Mouse (Mus musculus) limb, embryonic 14.5 days (tissue): ENCODE data around the gene Dgkh. TPM values are rescaled to one million over a fixed set of nuclear protein-coding genes. Genes with fewer than 3 reads are reported as not detected.

Experiments
- ATAC-seq: fragments of 200-750 bp; cut with Nextera tagmentation; 2 replicates; pipeline ENCODE4 v1.8.0; 2017; ENCODE audit warnings: low read depth, moderate number of reproducible peaks, moderate TSS enrichment; ENCODE audit not compliant: low FRiP score
- DNase-seq: peaks from one replicate; pipeline ENCODE4 v3.0.0-alpha.2; 2015; ENCODE audit warnings: low spot score
- H3K27ac ChIP-seq: fragments of 300-500 bp; sonication (generic); replicated peaks from 2 replicates; pipeline ENCODE4 v1.5.1; 2014; ENCODE audit warnings: low read depth, mild to moderate bottlenecking, low read length, moderate library complexity, mixed read lengths
- H3K27me3 ChIP-seq: fragments of 300-500 bp; sonication (generic); 2 replicates; pipeline ENCODE4 v1.6.1; 2014; ENCODE audit warnings: low read length, mixed read lengths; ENCODE audit not compliant: control insufficient read depth, insufficient read depth
- H3K36me3 ChIP-seq: fragments of 300-500 bp; sonication (generic); 2 replicates; pipeline ENCODE4 v1.6.1; 2014; ENCODE audit warnings: mild to moderate bottlenecking, low read length, moderate library complexity, mixed read lengths; ENCODE audit not compliant: control insufficient read depth, insufficient read depth
- H3K4me1 ChIP-seq: fragments of 300-500 bp; sonication (generic); 2 replicates; pipeline ENCODE4 v1.6.1; 2014; ENCODE audit warnings: antibody characterized with exemption, low read length, mixed read lengths; ENCODE audit not compliant: control insufficient read depth, insufficient read depth
- H3K4me2 ChIP-seq: fragments of 300-500 bp; sonication (generic); replicated peaks from 2 replicates; pipeline ENCODE4 v1.6.1; 2014; ENCODE audit warnings: low read depth, mild to moderate bottlenecking, low read length, moderate library complexity; ENCODE audit not compliant: severe bottlenecking
- H3K4me3 ChIP-seq: fragments of 300-500 bp; sonication (generic); replicated peaks from 2 replicates; pipeline ENCODE4 v1.5.1; 2014; ENCODE audit warnings: low read length
- H3K9ac ChIP-seq: fragments of 300-500 bp; sonication (generic); 2 replicates; pipeline ENCODE4 v1.6.1; 2014; ENCODE audit warnings: mild to moderate bottlenecking, low read depth, low read length, moderate library complexity; ENCODE audit not compliant: severe bottlenecking
- H3K9me3 ChIP-seq: fragments of 300-500 bp; sonication (generic); 2 replicates; pipeline ENCODE4 v1.6.1; 2016; ENCODE audit warnings: low read length; ENCODE audit not compliant: control insufficient read depth
- POLR2A ChIP-seq: fragments of 200-500 bp; IDR thresholded peaks from 2 replicates; pipeline ENCODE4 v1.8.0; 2012; ENCODE audit warnings: inconsistent platforms, mild to moderate bottlenecking, moderate library complexity, borderline replicate concordance; ENCODE audit not compliant: insufficient read depth, insufficient read length; ENCODE audit errors: extremely low read depth
- WGBS: fragments of 180-500 bp; shearing (Covaris S2); extraction: QIAGEN DNeasy Blood & Tissue Kit; methylation state at CpG from one replicate; pipeline ENCODE4 v1.1.7; 2014; 5-methylcytosine and 5-hydroxymethylcytosine counted together
- polyA plus RNA-seq, 2 experiments: library from polyadenylated mRNA; depleted of rRNA in 1 of 2; stranded (reverse) in 1 of 2; unstranded in 1 of 2; fragments of >200 nt; fragmentation: Nextera tagmentation in 1 of 2; extraction: Ambion mirVana in 1 of 2; gene quantifications; 2 replicates each; pipeline versions ENCODE4 v1.2.1 to v1.2.3; 2012 to 2014

Gene Dgkh
- polyA plus RNA-seq, 2 experiments, result 2.1 to 2.2 TPM

GRCm38 (mm10) chr14:78667763-78668162 lies 64.8 kb downstream of the Dgkh start:
- no peak overlapping the region for H3K4me3 ChIP-seq
- 62% methylated on average over 5 of the region's 5 CpGs for WGBS
- no peaks in the 10 kb centered on the region for H3K4me1 ChIP-seq
- no peaks in the 10 kb centered on the region for H3K27me3 ChIP-seq
- no peak for ATAC-seq
- DNase-seq, result no peak
- H3K4me2 ChIP-seq, result no peak overlapping the region
- H3K27ac ChIP-seq, result no peak overlapping the region
- H3K9me3 ChIP-seq, result no peaks in the 10 kb centered on the region
- no peaks in the 10 kb centered on the region for H3K36me3 ChIP-seq
- H3K9ac ChIP-seq, result no peak overlapping the region
- TF ChIP-seq POLR2A, result no peak

GRCm38 (mm10) chr14:78662641-78663040 lies 69.9 kb downstream of the Dgkh start:
- WGBS, result 84% methylated on average over 5 of the region's 5 CpGs
- peaks cover 7% of the 10 kb centered on the region; the same call in 1 of the 2 replicates for H3K9me3 ChIP-seq
- H3K4me1 ChIP-seq, result no peaks in the 10 kb centered on the region
- no peak overlapping the region for H3K27ac ChIP-seq
- H3K9ac ChIP-seq, result no peak overlapping the region
- TF ChIP-seq POLR2A, result no peak
- H3K4me3 ChIP-seq, result no peak overlapping the region
- no peaks in the 10 kb centered on the region for H3K36me3 ChIP-seq
- ATAC-seq (no peak), DNase-seq (no peak)
- H3K27me3 ChIP-seq, result no peaks in the 10 kb centered on the region
- H3K4me2 ChIP-seq, result no peak overlapping the region

GRCm38 (mm10) chr14:78661462-78661861 lies 71.1 kb downstream of the Dgkh start:
- no peak for DNase-seq
- whole genome bisulfite sequencing, result 96% methylated on average over 14 of the region's 14 CpGs

DNA sequence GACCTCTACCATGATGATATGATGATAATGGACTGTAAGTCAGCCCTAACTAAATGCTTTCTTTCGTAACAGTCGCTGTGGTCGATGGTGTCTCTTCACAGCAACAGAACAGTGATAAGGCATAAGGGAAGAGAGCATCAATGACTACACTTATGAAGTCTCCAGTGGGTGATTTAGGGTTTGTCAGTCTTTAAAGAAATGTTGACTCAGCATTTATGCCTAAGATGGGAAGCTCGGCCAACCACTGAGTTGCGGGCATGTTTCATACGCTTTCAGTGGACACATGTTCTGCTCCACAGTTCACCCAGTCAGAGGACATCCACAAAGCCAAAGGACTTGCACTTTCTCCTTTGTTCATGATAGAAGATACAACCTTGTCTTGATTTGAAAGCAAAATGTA lies 73.9 kb downstream of the Dgkh start:
- 97% methylated on average over 6 of the region's 6 CpGs for WGBS
- Histone ChIP-seq H3K9ac (no peak overlapping the region), H3K4me3 (no peak overlapping the region), H3K4me2 (no peak overlapping the region), H3K9me3 (peaks cover 7% of the 10 kb centered on the region; the same call in 1 of the 2 replicates), H3K27ac (no peak overlapping the region), H3K27me3 (no peaks in the 10 kb centered on the region), H3K36me3 (no peaks in the 10 kb centered on the region), H3K4me1 (peaks cover 10% of the 10 kb centered on the region)
- DNase-seq, result no peak
- no peak for ATAC-seq
- no peak for TF ChIP-seq POLR2A

More at GRCm38 (mm10) chr14:78661462-78661861, 71.1 kb downstream of the Dgkh start:
- peaks cover 7% of the 10 kb centered on the region; the same call in 1 of the 2 replicates for H3K9me3 ChIP-seq
- no peak for ATAC-seq
- no peaks in the 10 kb centered on the region for H3K27me3 ChIP-seq
- H3K4me3 ChIP-seq, result no peak overlapping the region
- no peak overlapping the region for H3K9ac ChIP-seq
- no peak for TF ChIP-seq POLR2A
- H3K4me1 ChIP-seq, result peaks cover 10% of the 10 kb centered on the region
- no peak overlapping the region for H3K4me2 ChIP-seq
- no peak overlapping the region for H3K27ac ChIP-seq
- H3K36me3 ChIP-seq, result no peaks in the 10 kb centered on the region

DNA sequence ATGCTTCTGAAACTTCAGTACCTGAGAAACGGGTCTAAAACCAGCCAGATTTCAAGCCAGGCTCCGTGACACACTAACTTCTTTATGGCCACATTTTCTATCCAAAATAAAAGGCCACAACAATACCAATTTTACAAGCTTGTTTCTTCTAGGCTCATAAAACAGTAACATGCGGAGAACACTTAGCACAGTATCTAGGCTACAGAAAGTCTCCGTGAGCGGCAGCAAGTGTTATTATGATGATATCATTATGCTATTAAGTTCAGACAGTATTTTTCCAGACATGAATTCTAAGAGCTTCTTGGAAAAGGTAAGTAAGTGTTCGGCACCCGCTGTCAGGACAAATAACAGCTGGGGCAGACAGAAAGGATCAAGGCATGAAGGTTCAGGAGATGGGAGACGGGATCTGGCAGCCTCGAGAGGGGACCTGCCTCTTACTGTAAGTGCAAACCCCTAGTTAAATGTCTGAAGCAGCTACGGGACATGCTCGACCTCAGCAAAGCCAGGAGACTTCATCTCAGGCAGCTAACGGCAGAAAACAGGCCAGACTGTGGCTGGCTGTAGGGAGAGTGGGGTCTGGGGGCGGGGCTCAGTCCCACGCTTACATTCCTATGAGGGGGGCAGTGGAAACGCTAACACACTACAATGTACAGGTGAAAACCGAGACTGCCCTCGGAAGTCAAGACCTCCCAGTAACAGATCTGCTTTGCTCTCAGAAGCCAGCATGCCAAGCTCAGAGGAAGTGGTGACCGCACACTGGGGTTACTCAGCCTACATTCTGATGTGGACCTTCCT lies 75.5 kb downstream of the Dgkh start:
- Histone ChIP-seq H3K4me3 (no peak overlapping the region), H3K9me3 (peaks cover 7% of the 10 kb centered on the region; the same call in 1 of the 2 replicates), H3K36me3 (no peaks in the 10 kb centered on the region), H3K4me2 (peak overlapping the region; percentile 9), H3K27ac (no peak overlapping the region), H3K9ac (no peak overlapping the region), H3K27me3 (no peaks in the 10 kb centered on the region), H3K4me1 (peaks cover 10% of the 10 kb centered on the region)
- no peak for TF ChIP-seq POLR2A
- WGBS, result 42% methylated on average over 18 of the region's 18 CpGs
- peak; percentile 70; the same call in 1 of the 2 replicates for ATAC-seq
- no peak for DNase-seq
